7 mouse cellular contexts compared by ENCODE assay signal in the genomic region with DNA sequence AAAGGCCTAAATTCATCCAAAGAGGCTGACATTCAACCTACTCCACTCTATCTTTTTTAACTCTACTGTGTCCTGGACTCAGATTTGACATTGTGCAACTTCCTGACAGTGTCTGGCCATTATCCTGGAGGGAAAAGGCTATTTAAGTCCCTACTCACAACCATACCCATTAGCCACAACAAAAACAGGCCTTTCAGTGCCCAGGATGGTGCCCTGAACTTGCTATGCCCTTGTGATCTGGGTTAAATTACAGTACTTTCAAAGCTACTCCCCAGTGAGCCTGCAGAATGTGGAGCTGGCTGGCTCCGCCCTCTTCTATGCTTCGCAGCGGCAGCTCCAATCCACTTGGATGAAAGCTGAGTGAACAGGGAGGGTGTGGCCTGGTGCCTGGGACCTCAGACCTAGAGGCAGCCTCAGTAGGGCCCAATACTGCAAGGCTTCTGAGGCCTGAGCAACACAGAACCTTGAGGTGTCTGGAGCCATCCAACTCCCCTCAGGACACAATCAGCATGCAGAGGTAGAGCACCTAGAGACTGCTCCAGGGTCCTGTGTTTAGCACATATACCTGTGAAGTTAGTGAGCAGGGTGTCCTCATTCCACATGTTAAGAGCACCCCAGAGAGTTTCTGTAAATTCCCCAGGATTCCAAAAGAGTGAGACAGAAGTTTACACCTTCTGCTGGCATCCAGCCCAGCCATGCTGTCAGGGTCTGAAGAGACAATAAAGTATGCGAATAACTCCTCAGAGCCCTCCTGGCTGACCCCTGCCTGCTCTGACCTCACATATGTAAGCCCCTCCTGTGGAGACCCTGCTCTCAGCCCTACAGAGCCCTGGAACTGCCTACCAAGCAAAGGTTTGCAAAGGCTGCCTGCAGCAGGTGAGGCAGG. TPM values are rescaled to one million over a fixed set of nuclear protein-coding genes. Genes with fewer than 3 reads are reported as not detected.
DNase-seq lines count a peak whose midpoint lies in the region; ATAC-seq lines count a peak whose summit lies in the region.

No protein-coding gene starts in this region.

- H3K36me3 ChIP-seq in forebrain, embryonic 12.5 days (replicated peaks), result no peaks in the 10 kb centered on the region
- no peaks in the 10 kb centered on the region for H3K36me3 ChIP-seq in limb, embryonic 12.5 days
- H3K36me3 ChIP-seq in midbrain, embryonic 15.5 days (replicated peaks), result no peaks in the 10 kb centered on the region

- peak; percentile 85 for ATAC-seq in forebrain, embryonic 12.5 days (ENCODE audit: low FRiP score)
- peak; percentile 91 for ATAC-seq in limb, embryonic 12.5 days (ENCODE audit: insufficient number of reproducible peaks, insufficient read depth, low FRiP score, low TSS enrichment, low read depth)
- ATAC-seq in midbrain, embryonic 15.5 days (replicated peaks), result peak; percentile 62; the same call in 1 of the 2 replicates

- H3K4me3 ChIP-seq in forebrain, embryonic 12.5 days (replicated peaks), result no peak overlapping the region
- H3K4me3 ChIP-seq in limb, embryonic 12.5 days (replicated peaks), result no peak overlapping the region
- H3K4me3 ChIP-seq in midbrain, embryonic 15.5 days, result no peak overlapping the region

- no peak overlapping the region for H3K9ac ChIP-seq in forebrain, embryonic 12.5 days
- H3K9ac ChIP-seq in limb, embryonic 12.5 days (replicated peaks), result no peak overlapping the region
- no peak overlapping the region for H3K9ac ChIP-seq in midbrain, embryonic 15.5 days

- 17% methylated on average over 4 of the region's 4 CpGs for WGBS in forebrain, embryonic 12.5 days
- WGBS in limb, embryonic 12.5 days, result 16% methylated on average over 4 of the region's 4 CpGs
- 33% methylated on average over 4 of the region's 4 CpGs for WGBS in midbrain, embryonic 15.5 days

- H3K27me3 ChIP-seq in forebrain, embryonic 12.5 days, result no peaks in the 10 kb centered on the region
- H3K27me3 ChIP-seq in limb, embryonic 12.5 days, result no peaks in the 10 kb centered on the region
- no peaks in the 10 kb centered on the region for H3K27me3 ChIP-seq in midbrain, embryonic 15.5 days (replicated peaks)

- H3K4me2 ChIP-seq in forebrain, embryonic 12.5 days, result no peak overlapping the region
- no peak overlapping the region for H3K4me2 ChIP-seq in limb, embryonic 12.5 days
- H3K4me2 ChIP-seq in midbrain, embryonic 15.5 days, result no peak overlapping the region

- peaks cover 24% of the 10 kb centered on the region for H3K4me1 ChIP-seq in forebrain, embryonic 12.5 days
- peaks cover 33% of the 10 kb centered on the region for H3K4me1 ChIP-seq in limb, embryonic 12.5 days (replicated peaks)
- H3K4me1 ChIP-seq in midbrain, embryonic 15.5 days, result peaks cover 9% of the 10 kb centered on the region

- no peaks in the 10 kb centered on the region for H3K9me3 ChIP-seq in forebrain, embryonic 12.5 days
- no peaks in the 10 kb centered on the region for H3K9me3 ChIP-seq in limb, embryonic 12.5 days
- H3K9me3 ChIP-seq in midbrain, embryonic 15.5 days, result no peaks in the 10 kb centered on the region

- DNase-seq in adrenal gland, postnatal 36 days, result peak; percentile 57 to 72
- peak; percentile 69 for DNase-seq in heart, postnatal 4 days
- DNase-seq in testis, postnatal 14 days (ENCODE audit: low spot score), result no peak
- no peak for DNase-seq in c-Kit-positive CD71-positive TER-119-positive erythroid progenitor cells, embryonic 14.5 days (ENCODE audit: low spot score)

- peak overlapping the region; percentile 54 for H3K27ac ChIP-seq in forebrain, embryonic 12.5 days
- peak overlapping the region; percentile 71 for H3K27ac ChIP-seq in limb, embryonic 12.5 days
- H3K27ac ChIP-seq in midbrain, embryonic 15.5 days, result peak overlapping the region; percentile 38; the same call in 1 of the 2 replicates

RNA-seq across cellular contexts. Expression of a gene that starts 60.0 kb away (rescaled TPM):
- 100 to 1,000 TPM in 1 of 2 experiments, 10 to 100 TPM in 1; 67.3 to 109 TPM for total RNA-seq in adrenal gland, postnatal 36 days (2021)
- 163 and 182 TPM in 2 replicates for polyA plus RNA-seq in forebrain, embryonic 12.5 days (2016; fragmentation: Nextera tagmentation; extraction: Ambion mirVana)
- 100 to 1,000 TPM in 1 of 2 experiments, 10 to 100 TPM in 1; 90.0 to 105 TPM for total RNA-seq in heart, postnatal 4 days (2021)
- polyA plus RNA-seq in limb, embryonic 12.5 days (2016; fragmentation: Nextera tagmentation; extraction: Ambion mirVana), result 68.6 and 76.5 TPM in 2 replicates
- polyA plus RNA-seq in midbrain, embryonic 15.5 days (2015; fragmentation: Nextera tagmentation; extraction: Ambion mirVana), result 146 and 164 TPM in 2 replicates

Comparison
In these comparisons a context has a peak if more than half of its experiments do, and no peak if none do; other contexts are left out.
1. DNase-seq: peak in adrenal gland, postnatal 36 days (2 of 2) and heart, postnatal 4 days (single experiment); none in testis, postnatal 14 days (single experiment) and c-Kit-positive CD71-positive TER-119-positive erythroid progenitor cells, embryonic 14.5 days (single experiment).
2. Peak in every context shown above with its lines, with median percentiles within 50 percentile points of each other: ATAC-seq and H3K27ac ChIP-seq.